Mouse (Mus musculus): ENCODE data around the gene Gcgr. TPM values are rescaled to one million over a fixed set of nuclear protein-coding genes. Genes with fewer than 3 reads are reported as not detected.
A peak's percentile ranks its signal among the peaks of the same experiment; 100 is the strongest.

Gene Gcgr
- polyA plus RNA-seq, 1 experiment from 2014 or later: 1.4 TPM

- Histone ChIP-seq H3K9me3 (replicated peaks) (no peaks in the 10 kb centered on the region), H3K4me1 (replicated peaks) (peaks cover 35% of the 10 kb centered on the region), H3K4me2 (no peak overlapping the region), H3K27me3 (replicated peaks) (peaks cover 28% of the 10 kb centered on the region), H3K9ac (peak overlapping the region; percentile 29; the same call in 1 of the 2 replicates), H3K36me3 (peaks cover 27% of the 10 kb centered on the region), H3K27ac (ENCODE audit: poor library complexity, severe bottlenecking) (no peak overlapping the region), H3K4me3 (no peak overlapping the region)
- no peak for ATAC-seq (ENCODE audit: insufficient number of reproducible peaks, low FRiP score)
- 34% methylated on average over 10 of the region's 10 CpGs for WGBS
Measured at GRCm38 (mm10) chr11:120539285-120540014, 9.0 kb downstream of the Gcgr start.

GRCm38 (mm10) chr11:120541907-120542306 lies 11.4 kb downstream of the Gcgr start:
- Histone ChIP-seq H3K9me3 (replicated peaks) (no peaks in the 10 kb centered on the region), H3K27me3 (replicated peaks) (peaks cover 7% of the 10 kb centered on the region), H3K4me2 (no peak overlapping the region), H3K27ac (ENCODE audit: poor library complexity, severe bottlenecking) (no peak overlapping the region), H3K9ac (no peak overlapping the region), H3K4me3 (no peak overlapping the region), H3K36me3 (peaks cover 40% of the 10 kb centered on the region), H3K4me1 (replicated peaks) (peaks cover 29% of the 10 kb centered on the region)
- ATAC-seq (ENCODE audit: insufficient number of reproducible peaks, low FRiP score): no peak
- WGBS: 25% methylated on average over 4 of the region's 4 CpGs

GRCm38 (mm10) chr11:120542376-120542775 lies 11.9 kb downstream of the Gcgr start:
- H3K27me3 ChIP-seq (replicated peaks): peaks cover 2% of the 10 kb centered on the region
- no peaks in the 10 kb centered on the region for H3K9me3 ChIP-seq (replicated peaks)
- peaks cover 40% of the 10 kb centered on the region for H3K36me3 ChIP-seq
- H3K4me3 ChIP-seq: no peak overlapping the region
- no peak overlapping the region for H3K4me2 ChIP-seq
- peaks cover 31% of the 10 kb centered on the region for H3K4me1 ChIP-seq (replicated peaks)
- no peak overlapping the region for H3K9ac ChIP-seq
- no peak for ATAC-seq (ENCODE audit: insufficient number of reproducible peaks, low FRiP score)
- no peak overlapping the region for H3K27ac ChIP-seq (ENCODE audit: poor library complexity, severe bottlenecking)
- 78% methylated on average over 6 of the region's 6 CpGs for WGBS

- peaks cover 40% of the 10 kb centered on the region for H3K36me3 ChIP-seq
- peaks cover 35% of the 10 kb centered on the region for H3K4me1 ChIP-seq (replicated peaks)
- H3K9me3 ChIP-seq (replicated peaks): no peaks in the 10 kb centered on the region
- H3K27ac ChIP-seq (ENCODE audit: poor library complexity, severe bottlenecking): no peak overlapping the region
- no peak overlapping the region for H3K9ac ChIP-seq
- no peak overlapping the region for H3K4me2 ChIP-seq
- H3K27me3 ChIP-seq (replicated peaks): no peaks in the 10 kb centered on the region
- ATAC-seq (ENCODE audit: insufficient number of reproducible peaks, low FRiP score): no peak
- 95% methylated on average over 3 of the region's 3 CpGs for WGBS
- no peak overlapping the region for H3K4me3 ChIP-seq
Measured at GRCm38 (mm10) chr11:120545964-120546363, 15.5 kb downstream of the Gcgr start.

- H3K36me3 ChIP-seq: peaks cover 33% of the 10 kb centered on the region
- no peak overlapping the region for H3K9ac ChIP-seq
- WGBS: 63% methylated on average over 2 of the region's 2 CpGs
- no peak overlapping the region for H3K27ac ChIP-seq (ENCODE audit: poor library complexity, severe bottlenecking)
- H3K4me2 ChIP-seq: no peak overlapping the region
- ATAC-seq (ENCODE audit: insufficient number of reproducible peaks, low FRiP score): no peak
- no peaks in the 10 kb centered on the region for H3K9me3 ChIP-seq (replicated peaks)
- H3K4me3 ChIP-seq: no peak overlapping the region
- no peaks in the 10 kb centered on the region for H3K27me3 ChIP-seq (replicated peaks)
- H3K4me1 ChIP-seq (replicated peaks): peaks cover 28% of the 10 kb centered on the region
Measured at GRCm38 (mm10) chr11:120547469-120547868, 17.0 kb downstream of the Gcgr start.

GRCm38 (mm10) chr11:120548214-120548613 lies 17.7 kb downstream of the Gcgr start:
- peaks cover 25% of the 10 kb centered on the region for H3K36me3 ChIP-seq
- ATAC-seq (ENCODE audit: insufficient number of reproducible peaks, low FRiP score): no peak
- peaks cover 25% of the 10 kb centered on the region for H3K4me1 ChIP-seq (replicated peaks)
- H3K4me2 ChIP-seq: peak overlapping the region; percentile 91
- peak overlapping the region; percentile 95 for H3K4me3 ChIP-seq
- H3K9me3 ChIP-seq (replicated peaks): no peaks in the 10 kb centered on the region
- H3K27ac ChIP-seq (ENCODE audit: poor library complexity, severe bottlenecking): no peak overlapping the region
- peak overlapping the region; percentile 98 for H3K9ac ChIP-seq
- WGBS: 70% methylated on average over 3 of the region's 3 CpGs
- H3K27me3 ChIP-seq (replicated peaks): no peaks in the 10 kb centered on the region

GRCm38 (mm10) chr11:120548786-120549167 lies 18.3 kb downstream of the Gcgr start:
- Histone ChIP-seq H3K27ac (ENCODE audit: poor library complexity, severe bottlenecking) (peak overlapping the region; percentile 97), H3K9ac (peak overlapping the region; percentile 98), H3K4me3 (peak overlapping the region; percentile 95), H3K4me2 (peak overlapping the region; percentile 91), H3K36me3 (peaks cover 20% of the 10 kb centered on the region), H3K27me3 (replicated peaks) (no peaks in the 10 kb centered on the region), H3K9me3 (replicated peaks) (no peaks in the 10 kb centered on the region), H3K4me1 (replicated peaks) (peaks cover 25% of the 10 kb centered on the region)
- ATAC-seq (ENCODE audit: insufficient number of reproducible peaks, low FRiP score): no peak
- WGBS: 17% methylated on average over 7 of the region's 7 CpGs

GRCm38 (mm10) chr11:120549168-120549945 lies 18.9 kb downstream of the Gcgr start, which contains the start of gene Mcrip1:
TSS of gene Mcrip1 (minus strand) at chr11:120549727.
- 1% methylated on average over 81 of the region's 87 CpGs for WGBS
- ATAC-seq (ENCODE audit: insufficient number of reproducible peaks, low FRiP score): peak; percentile 91
- Histone ChIP-seq H3K9ac (peak within 1 kb of the TSS; percentile 98), H3K4me1 (replicated peaks) (peaks cover 26% of the 10 kb centered on the region), H3K4me3 (peak within 1 kb of the TSS; percentile 95), H3K36me3 (peaks cover 14% of the 10 kb centered on the region), H3K4me2 (peak within 1 kb of the TSS; percentile 91), H3K27me3 (replicated peaks) (no peaks in the 10 kb centered on the region), H3K27ac (ENCODE audit: poor library complexity, severe bottlenecking) (peak within 1 kb of the TSS; percentile 97), H3K9me3 (replicated peaks) (no peaks in the 10 kb centered on the region)

- ATAC-seq (ENCODE audit: insufficient number of reproducible peaks, low FRiP score): peak; percentile 30; the same call in 1 of the 2 replicates
- Histone ChIP-seq H3K4me2 (peak overlapping the region; percentile 91), H3K4me1 (replicated peaks) (peaks cover 35% of the 10 kb centered on the region), H3K36me3 (peaks cover 6% of the 10 kb centered on the region; the same call in 1 of the 2 replicates), H3K9me3 (replicated peaks) (no peaks in the 10 kb centered on the region), H3K4me3 (peak overlapping the region; percentile 95), H3K27me3 (replicated peaks) (no peaks in the 10 kb centered on the region), H3K9ac (peak overlapping the region; percentile 98), H3K27ac (ENCODE audit: poor library complexity, severe bottlenecking) (peak overlapping the region; percentile 97)
- 70% methylated on average over 11 of the region's 11 CpGs for WGBS
Measured at GRCm38 (mm10) chr11:120549986-120550809, 19.7 kb downstream of the Gcgr start.

- Histone ChIP-seq H3K27ac (ENCODE audit: poor library complexity, severe bottlenecking) (peak within 1 kb of the TSS; percentile 97; the same call in 1 of the 2 replicates), H3K4me2 (peak within 1 kb of the TSS; percentile 91), H3K4me3 (peak within 1 kb of the TSS; percentile 95), H3K4me1 (replicated peaks) (peaks cover 40% of the 10 kb centered on the region), H3K36me3 (peaks cover 3% of the 10 kb centered on the region; the same call in 1 of the 2 replicates), H3K9me3 (replicated peaks) (no peaks in the 10 kb centered on the region), H3K27me3 (replicated peaks) (no peaks in the 10 kb centered on the region), H3K9ac (peak within 1 kb of the TSS; percentile 98)
- 92% methylated on average over 28 of the region's 28 CpGs for WGBS
- ATAC-seq (ENCODE audit: insufficient number of reproducible peaks, low FRiP score): no peak
Measured at GRCm38 (mm10) chr11:120550810-120551440, 20.4 kb downstream of the Gcgr start, which contains the start of gene Ppp1r27. TSS of gene Ppp1r27 (minus strand) at chr11:120551132.
